Mouse (Mus musculus): ENCODE results near the gene Clrn1. TPM values are rescaled to one million over a fixed set of nuclear protein-coding genes. Genes with fewer than 3 reads are reported as not detected.

Gene Clrn1
- total and polyA plus RNA-seq, 2 experiments from 2014 or later: 3.7 to 7.1 TPM

- ATAC-seq (0 out of 2 replicates have a peak, but pooled peaks have one; percentile 48), DNase-seq (ENCODE audit: low spot score) (peak; percentile 30)
- H3K4me3 ChIP-seq (ENCODE audit: low read length): no peak overlapping the region
- no peak overlapping the region for H3K9ac ChIP-seq (replicated peaks; ENCODE audit: low read length)
- no peak for TF ChIP-seq CTCF (IDR thresholded peaks at IDR 0.05; ENCODE audit: low read depth)
- no peak overlapping the region for H3K4me2 ChIP-seq (ENCODE audit: low read depth, low read length)
- H3K4me1 ChIP-seq (ENCODE audit: insufficient read depth, low read length): no peaks in the 10 kb centered on the region
- WGBS: 61% methylated on average over 5 of the region's 5 CpGs
- H3K27ac ChIP-seq: no peak overlapping the region
- H3K27me3 ChIP-seq (ENCODE audit: insufficient read depth, low read length): no peaks in the 10 kb centered on the region
- no peaks in the 10 kb centered on the region for H3K9me3 ChIP-seq (ENCODE audit: low read length)
- H3K36me3 ChIP-seq (ENCODE audit: insufficient read depth, low read length): no peaks in the 10 kb centered on the region
Measured at GRCm38 (mm10) chr3:58833442-58834160, 51.5 kb downstream of the Clrn1 start.

- ATAC-seq (no peak), DNase-seq (ENCODE audit: low spot score) (peak; percentile 49)
Measured at GRCm38 (mm10) chr3:58832888-58833287, 52.3 kb downstream of the Clrn1 start.

GRCm38 (mm10) chr3:58831586-58831985, 53.6 kb downstream of the Clrn1 start:
- Histone ChIP-seq H3K4me1 (ENCODE audit: insufficient read depth, low read length) (no peaks in the 10 kb centered on the region), H3K4me2 (ENCODE audit: low read depth, low read length) (no peak overlapping the region)

More at GRCm38 (mm10) chr3:58832888-58833287, 52.3 kb downstream of the Clrn1 start:
- no peak for TF ChIP-seq CTCF (IDR thresholded peaks at IDR 0.05; ENCODE audit: low read depth)
- Histone ChIP-seq H3K4me2 (ENCODE audit: low read depth, low read length) (no peak overlapping the region), H3K9ac (replicated peaks; ENCODE audit: low read length) (no peak overlapping the region), H3K4me3 (ENCODE audit: low read length) (no peak overlapping the region), H3K4me1 (ENCODE audit: insufficient read depth, low read length) (no peaks in the 10 kb centered on the region), H3K27me3 (ENCODE audit: insufficient read depth, low read length) (no peaks in the 10 kb centered on the region), H3K9me3 (ENCODE audit: low read length) (no peaks in the 10 kb centered on the region), H3K27ac (no peak overlapping the region), H3K36me3 (ENCODE audit: insufficient read depth, low read length) (no peaks in the 10 kb centered on the region)
- 55% methylated on average over 2 of the region's 2 CpGs for WGBS

DNA sequence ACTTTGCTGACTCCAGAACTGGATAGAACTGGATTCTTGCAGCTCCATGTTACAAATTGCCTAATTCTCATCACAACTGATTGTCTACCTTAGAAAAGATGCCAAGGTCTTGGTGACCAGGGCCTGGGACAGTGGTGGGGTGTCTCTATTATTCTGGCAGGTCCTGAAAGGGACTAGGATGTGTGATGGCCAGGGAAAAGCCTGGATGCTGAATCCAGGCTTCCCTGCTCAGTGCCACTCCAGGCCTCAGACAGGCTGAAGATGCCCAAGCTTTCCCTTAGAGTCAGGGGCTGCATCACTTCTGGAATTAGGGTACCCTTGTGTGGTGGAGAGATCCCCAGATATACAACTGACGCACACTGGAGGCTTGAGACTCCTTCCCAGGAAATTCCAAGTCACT, 55.2 kb downstream of the Clrn1 start:
- Histone ChIP-seq H3K27me3 (ENCODE audit: insufficient read depth, low read length) (no peaks in the 10 kb centered on the region), H3K4me3 (ENCODE audit: low read length) (no peak overlapping the region), H3K9ac (replicated peaks; ENCODE audit: low read length) (no peak overlapping the region), H3K36me3 (ENCODE audit: insufficient read depth, low read length) (no peaks in the 10 kb centered on the region), H3K4me2 (ENCODE audit: low read depth, low read length) (no peak overlapping the region), H3K27ac (no peak overlapping the region), H3K9me3 (ENCODE audit: low read length) (no peaks in the 10 kb centered on the region), H3K4me1 (ENCODE audit: insufficient read depth, low read length) (no peaks in the 10 kb centered on the region)
- ATAC-seq (no peak), DNase-seq (ENCODE audit: low spot score) (no peak)
- no peak for TF ChIP-seq CTCF (IDR thresholded peaks at IDR 0.05; ENCODE audit: low read depth)
- 91% methylated on average over 1 of the region's 1 CpGs for WGBS

More at GRCm38 (mm10) chr3:58831586-58831985, 53.6 kb downstream of the Clrn1 start:
- Histone ChIP-seq H3K4me3 (ENCODE audit: low read length) (no peak overlapping the region), H3K9ac (replicated peaks; ENCODE audit: low read length) (no peak overlapping the region), H3K36me3 (ENCODE audit: insufficient read depth, low read length) (no peaks in the 10 kb centered on the region), H3K27me3 (ENCODE audit: insufficient read depth, low read length) (no peaks in the 10 kb centered on the region), H3K27ac (no peak overlapping the region), H3K9me3 (ENCODE audit: low read length) (no peaks in the 10 kb centered on the region)
- ATAC-seq: no peak
- no peak for DNase-seq (ENCODE audit: low spot score)
- TF ChIP-seq CTCF (IDR thresholded peaks at IDR 0.05; ENCODE audit: low read depth): no peak
- WGBS: 87% methylated on average over 5 of the region's 5 CpGs

- no peak for DNase-seq (ENCODE audit: low spot score)
- no peak for ATAC-seq
- WGBS: 61% methylated on average over 14 of the region's 14 CpGs
Measured at GRCm38 (mm10) chr3:58828366-58829153, 56.6 kb downstream of the Clrn1 start.

GRCm38 (mm10) chr3:58826266-58826665, 58.9 kb downstream of the Clrn1 start:
- WGBS: 16% methylated on average over 4 of the region's 4 CpGs
- Histone ChIP-seq H3K4me1 (ENCODE audit: insufficient read depth, low read length) (no peaks in the 10 kb centered on the region), H3K9me3 (ENCODE audit: low read length) (no peaks in the 10 kb centered on the region), H3K4me3 (ENCODE audit: low read length) (no peak overlapping the region), H3K27ac (no peak overlapping the region), H3K27me3 (ENCODE audit: insufficient read depth, low read length) (no peaks in the 10 kb centered on the region), H3K4me2 (ENCODE audit: low read depth, low read length) (no peak overlapping the region), H3K9ac (replicated peaks; ENCODE audit: low read length) (no peak overlapping the region), H3K36me3 (ENCODE audit: insufficient read depth, low read length) (no peaks in the 10 kb centered on the region)
- ATAC-seq (peak; percentile 85), DNase-seq (ENCODE audit: low spot score) (peak; percentile 63)
- TF ChIP-seq CTCF (IDR thresholded peaks at IDR 0.05; ENCODE audit: low read depth): no peak

More at GRCm38 (mm10) chr3:58828366-58829153, 56.6 kb downstream of the Clrn1 start:
- H3K4me3 ChIP-seq (ENCODE audit: low read length): no peak overlapping the region
- TF ChIP-seq CTCF (IDR thresholded peaks at IDR 0.05; ENCODE audit: low read depth): no peak
- H3K9me3 ChIP-seq (ENCODE audit: low read length): no peaks in the 10 kb centered on the region
- no peaks in the 10 kb centered on the region for H3K27me3 ChIP-seq (ENCODE audit: insufficient read depth, low read length)
- H3K9ac ChIP-seq (replicated peaks; ENCODE audit: low read length): no peak overlapping the region
- H3K4me1 ChIP-seq (ENCODE audit: insufficient read depth, low read length): no peaks in the 10 kb centered on the region
- no peaks in the 10 kb centered on the region for H3K36me3 ChIP-seq (ENCODE audit: insufficient read depth, low read length)
- H3K4me2 ChIP-seq (ENCODE audit: low read depth, low read length): no peak overlapping the region
- H3K27ac ChIP-seq: no peak overlapping the region
